Mouse (Mus musculus) forebrain, embryonic 11.5 days (tissue): ENCODE results near the gene Apoa5. TPM values are rescaled to one million over a fixed set of nuclear protein-coding genes. Genes with fewer than 3 reads are reported as not detected.
A peak's percentile ranks its signal among the peaks of the same experiment; 100 is the strongest.
"Not testable (repeated sequence)": the region's sequence is repeated elsewhere in the genome, so short reads cannot be mapped to it uniquely, and the experiment has no call there.

Source experiments
- ATAC-seq: fragments of 200-750 bp; cut with Nextera tagmentation; replicated peaks from 2 replicates; pipeline ENCODE4 v1.8.0; 2017; ENCODE audit warnings: moderate TSS enrichment; ENCODE audit not compliant: low FRiP score
- DNase-seq: peaks from one replicate; pipeline ENCODE4 v3.0.0-alpha.2; 2017; ENCODE audit warnings: low spot score
- H3K27ac ChIP-seq: fragments of 300-500 bp; sonication (generic); 2 replicates; pipeline ENCODE4 v1.5.1; 2014; ENCODE audit warnings: low read depth, low read length
- H3K27me3 ChIP-seq: fragments of 300-500 bp; sonication (generic); 2 replicates; pipeline ENCODE4 v1.6.1; 2014; ENCODE audit warnings: mild to moderate bottlenecking, low read length, mixed read lengths; ENCODE audit not compliant: control insufficient read depth, insufficient read depth
- H3K36me3 ChIP-seq: fragments of 300-500 bp; sonication (generic); 2 replicates; pipeline ENCODE4 v1.6.1; 2014; ENCODE audit warnings: mild to moderate bottlenecking, low read length, moderate library complexity, mixed read lengths; ENCODE audit not compliant: control insufficient read depth, insufficient read depth
- H3K4me1 ChIP-seq: fragments of 300-500 bp; sonication (generic); replicated peaks from 2 replicates; pipeline ENCODE4 v1.6.1; 2014; ENCODE audit warnings: low read length, mixed read lengths; ENCODE audit not compliant: control insufficient read depth, insufficient read depth
- H3K4me2 ChIP-seq: fragments of 300-500 bp; sonication (generic); 2 replicates; pipeline ENCODE4 v1.6.1; 2014; ENCODE audit warnings: low read depth, mild to moderate bottlenecking, low read length, moderate library complexity, mixed read lengths; ENCODE audit not compliant: severe bottlenecking
- H3K4me3 ChIP-seq: fragments of 300-500 bp; sonication (generic); 2 replicates; pipeline ENCODE4 v1.5.1; 2014; ENCODE audit warnings: low read depth, low read length
- H3K9ac ChIP-seq: fragments of 300-500 bp; sonication (generic); 2 replicates; pipeline ENCODE4 v1.6.1; 2014; ENCODE audit warnings: low read length
- H3K9me3 ChIP-seq: fragments of 300-500 bp; sonication (generic); 2 replicates; pipeline ENCODE4 v1.6.1; 2016; ENCODE audit warnings: low read length, mixed read lengths; ENCODE audit not compliant: control insufficient read depth
- WGBS: fragments of 180-500 bp; shearing (Covaris S2); extraction: QIAGEN DNeasy Blood & Tissue Kit; methylation state at CpG from one replicate; pipeline ENCODE4 v1.1.7; 2014; 5-methylcytosine and 5-hydroxymethylcytosine counted together
- polyA plus RNA-seq: library from polyadenylated mRNA; unstranded; fragments of >200 nt; fragmentation: Nextera tagmentation; extraction: Ambion mirVana; gene quantifications from 2 replicates; pipeline ENCODE4 v1.2.1, GENCODE M21; 2014

The Apoa5 gene
- polyA plus RNA-seq, 1 experiment from 2014 or later: not detected

DNA sequence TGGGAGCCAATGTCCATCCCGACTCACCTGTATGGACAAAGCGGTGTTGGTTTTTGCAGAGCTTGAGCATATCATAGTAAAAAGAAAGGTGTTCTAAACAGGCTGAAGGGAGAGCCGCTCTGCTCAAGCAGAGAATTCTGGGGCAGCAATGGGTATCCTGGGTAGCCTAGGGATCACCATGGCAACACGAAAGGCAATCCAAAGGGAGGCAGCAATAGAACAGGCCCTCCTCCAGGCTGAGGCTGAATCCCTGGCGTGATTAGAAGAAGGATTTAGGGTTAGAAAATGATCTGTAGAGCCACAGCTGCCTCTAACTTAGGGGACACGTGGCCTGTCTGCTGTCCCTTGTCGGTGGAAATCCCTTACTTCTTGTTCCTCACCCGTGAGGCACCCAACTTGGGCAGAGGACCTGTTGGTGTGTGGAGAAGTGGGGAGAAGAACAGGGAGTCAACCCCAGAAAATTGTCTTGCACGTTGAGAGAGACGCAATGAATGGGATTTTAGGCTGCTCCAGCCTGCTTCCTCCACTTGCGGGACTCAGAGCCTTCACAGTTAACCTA, 47.5 kb downstream of the Apoa5 start:
- H3K9ac ChIP-seq: no peak overlapping the region; the same call in 1 of the 2 replicates
- H3K4me2 ChIP-seq: peak overlapping the region; percentile 29; the same call in 1 of the 2 replicates
- no peaks in the 10 kb centered on the region for H3K27me3 ChIP-seq
- H3K4me3 ChIP-seq: no peak overlapping the region
- H3K36me3 ChIP-seq: no peaks in the 10 kb centered on the region
- WGBS: 22% methylated on average over 11 of the region's 11 CpGs
- no peaks in the 10 kb centered on the region; the same call in 1 of the 2 replicates for H3K9me3 ChIP-seq
- ATAC-seq (peak; percentile 73; the same call in 1 of the 2 replicates), DNase-seq (no peak)
- H3K4me1 ChIP-seq: peaks cover 16% of the 10 kb centered on the region
- H3K27ac ChIP-seq: peak overlapping the region; percentile 64; the same call in 1 of the 2 replicates

DNA sequence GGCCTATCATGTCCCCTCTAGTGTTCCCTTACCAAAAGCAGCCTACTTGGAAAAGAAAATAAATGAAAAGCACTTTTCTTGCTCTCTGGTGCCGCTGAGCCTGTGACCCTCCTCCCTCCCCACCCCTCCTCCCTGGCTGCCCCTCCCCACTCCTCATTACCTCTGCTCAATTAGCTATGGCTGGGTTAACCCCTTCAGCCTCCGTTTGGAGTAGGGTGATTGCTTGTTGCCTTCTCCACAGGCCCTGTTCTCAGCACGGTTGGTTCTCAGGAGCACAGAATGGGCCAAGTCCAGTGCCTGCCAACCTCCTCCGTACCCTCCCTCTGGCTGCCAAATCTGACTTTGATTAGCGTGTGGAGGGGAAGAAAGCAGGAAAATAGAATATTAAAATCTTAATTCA, 48.0 kb downstream of the Apoa5 start:
- Histone ChIP-seq H3K9me3 (no peaks in the 10 kb centered on the region; the same call in 1 of the 2 replicates), H3K27ac (peak overlapping the region; percentile 64; the same call in 1 of the 2 replicates), H3K27me3 (no peaks in the 10 kb centered on the region), H3K4me1 (peaks cover 16% of the 10 kb centered on the region), H3K36me3 (no peaks in the 10 kb centered on the region), H3K9ac (no peak overlapping the region), H3K4me3 (no peak overlapping the region), H3K4me2 (0 out of 2 replicates have a peak overlapping the region, but pooled peaks have one; percentile 29)
- DNase-seq: peak; percentile 76
- 8% methylated on average over 5 of the region's 5 CpGs for WGBS
- peak; percentile 52 for ATAC-seq

DNA sequence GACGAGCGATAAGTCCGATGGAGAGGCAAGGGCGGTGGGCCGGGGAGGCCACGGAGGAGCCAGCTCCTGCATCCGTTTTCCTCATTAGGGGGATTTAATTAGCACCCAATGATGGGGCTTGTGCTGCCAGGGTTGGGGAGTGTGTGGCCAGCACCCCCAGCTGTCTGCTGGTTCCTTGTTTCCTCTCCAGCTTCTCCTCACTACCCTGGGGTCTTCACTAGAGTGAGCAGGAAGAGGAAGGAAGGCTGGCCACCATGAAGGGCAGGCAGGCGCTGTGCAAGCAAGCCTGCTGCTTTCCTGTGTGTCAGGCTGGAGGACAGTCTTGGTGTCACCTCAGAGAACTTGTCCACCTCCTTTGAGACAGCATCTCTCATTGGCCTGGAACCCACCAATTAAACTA, 48.5 kb downstream of the Apoa5 start:
- no peak overlapping the region for H3K4me2 ChIP-seq
- no peaks in the 10 kb centered on the region for H3K27me3 ChIP-seq
- no peak for DNase-seq
- peak overlapping the region; percentile 34; the same call in 1 of the 2 replicates for H3K27ac ChIP-seq
- no peak overlapping the region for H3K4me3 ChIP-seq
- H3K4me1 ChIP-seq: peaks cover 16% of the 10 kb centered on the region
- 35% methylated on average over 8 of the region's 8 CpGs for WGBS
- 0 out of 2 replicates have a peak, but pooled peaks have one; percentile 31 for ATAC-seq
- H3K9ac ChIP-seq: 0 out of 2 replicates have a peak overlapping the region, but pooled peaks have one; percentile 24
- H3K9me3 ChIP-seq: no peaks in the 10 kb centered on the region; the same call in 1 of the 2 replicates
- no peaks in the 10 kb centered on the region for H3K36me3 ChIP-seq

DNA sequence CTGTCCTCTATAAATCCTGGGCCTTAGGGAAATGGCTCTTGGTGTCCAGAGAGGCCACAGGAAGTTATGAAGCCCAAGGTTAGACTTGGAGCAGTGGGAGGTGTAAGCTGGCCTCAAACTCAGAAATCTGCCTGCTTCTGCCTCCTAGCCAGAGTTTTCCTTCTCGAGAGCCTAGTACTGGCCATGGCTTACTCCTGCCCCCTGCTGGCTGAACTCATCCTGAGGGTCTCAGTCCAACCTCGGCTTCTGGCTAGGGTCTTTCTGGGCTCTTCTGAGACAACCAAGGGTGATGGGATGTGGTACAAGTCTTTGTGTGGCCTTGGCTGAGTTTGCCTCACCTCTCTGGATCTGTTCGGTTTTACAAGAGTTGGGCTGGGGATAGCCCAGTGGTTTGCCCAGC, 49.5 kb downstream of the Apoa5 start:
- DNase-seq (no peak), ATAC-seq (no peak)
- Histone ChIP-seq H3K9me3 (no peaks in the 10 kb centered on the region; the same call in 1 of the 2 replicates), H3K4me3 (no peak overlapping the region), H3K9ac (no peak overlapping the region), H3K27me3 (no peaks in the 10 kb centered on the region), H3K27ac (no peak overlapping the region), H3K36me3 (no peaks in the 10 kb centered on the region), H3K4me1 (peaks cover 18% of the 10 kb centered on the region), H3K4me2 (no peak overlapping the region)
- WGBS: 93% methylated on average over 3 of the region's 3 CpGs

DNA sequence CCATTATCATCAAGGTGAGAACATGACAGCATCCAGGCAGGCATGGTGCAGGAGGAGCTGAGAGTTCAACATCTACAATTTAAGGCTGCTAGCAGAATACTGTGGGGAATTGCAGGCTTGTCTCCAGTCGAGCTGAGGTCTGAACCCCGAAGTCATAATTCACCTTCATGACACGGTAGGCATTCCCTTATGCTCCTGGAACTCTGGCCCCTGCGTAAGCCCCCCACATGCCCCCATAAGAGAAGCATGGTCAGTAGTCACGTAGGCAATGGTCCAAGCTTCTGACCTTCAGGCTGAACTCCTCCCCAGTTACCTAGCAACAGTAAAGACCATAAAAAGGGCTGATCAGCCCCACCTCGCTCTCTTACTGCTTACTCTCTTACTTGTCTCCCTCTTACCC, 51.5 kb downstream of the Apoa5 start, which contains the start of gene 4931429L15Rik:
Gene 4931429L15Rik (minus strand): TSS at position 101 of the 400 bp plus-strand sequence.
- not testable (repeated sequence) for H3K27ac ChIP-seq, ATAC-seq, H3K4me3 ChIP-seq, H3K9ac ChIP-seq, H3K9me3 ChIP-seq, H3K36me3 ChIP-seq, H3K27me3 ChIP-seq, DNase-seq, H3K4me2 ChIP-seq
- WGBS: 85% methylated on average over 6 of the region's 6 CpGs
- H3K4me1 ChIP-seq: peaks cover 18% of the 10 kb centered on the region

GRCm38 (mm10) chr9:46320461-46320860, 52.0 kb downstream of the Apoa5 start:
- no peak for DNase-seq
- Histone ChIP-seq H3K27me3 (no peaks in the 10 kb centered on the region), H3K9me3 (no peaks in the 10 kb centered on the region; the same call in 1 of the 2 replicates)

More at GRCm38 (mm10) chr9:46320461-46320860, 52.0 kb downstream of the Apoa5 start:
- Histone ChIP-seq H3K36me3 (no peaks in the 10 kb centered on the region; the same call in 1 of the 2 replicates), H3K9ac (no peak overlapping the region), H3K27ac (no peak overlapping the region), H3K4me1 (peaks cover 15% of the 10 kb centered on the region), H3K4me2 (no peak overlapping the region), H3K4me3 (no peak overlapping the region)
- WGBS: 85% methylated on average over 2 of the region's 2 CpGs
- no peak for ATAC-seq

Other genes with a start within 250 kb of the Apoa5 start
- 0.98 and 1.1 TPM in 2 replicates for gene Apoa1, start 40.1 kb upstream of the Apoa5 start, polyA plus RNA-seq
- gene Apoc3, start 33.0 kb upstream of the Apoa5 start, polyA plus RNA-seq: not detected in 2 replicates
- not detected in 2 replicates for gene Apoa4, start 27.9 kb upstream of the Apoa5 start, polyA plus RNA-seq
- gene Zpr1, start 4.4 kb downstream of the Apoa5 start, polyA plus RNA-seq: 58.6 and 61.4 TPM in 2 replicates
- 28.5 and 29.9 TPM in 2 replicates for gene Bud13, start 14.4 kb downstream of the Apoa5 start, polyA plus RNA-seq
- gene 4931429L15Rik, start 51.4 kb downstream of the Apoa5 start, polyA plus RNA-seq: not detected in 2 replicates